Mouse (Mus musculus) kidney, postnatal 36 days (tissue): ENCODE measurements around the gene Clspn.

ENCODE experiments used
- DNase-seq, 2 experiments: peaks; one replicate each; pipeline ENCODE4 v3.0.0; 2021 to 2022; ENCODE audit warnings: mixed read lengths in 2 of 2

Gene Clspn

DNA sequence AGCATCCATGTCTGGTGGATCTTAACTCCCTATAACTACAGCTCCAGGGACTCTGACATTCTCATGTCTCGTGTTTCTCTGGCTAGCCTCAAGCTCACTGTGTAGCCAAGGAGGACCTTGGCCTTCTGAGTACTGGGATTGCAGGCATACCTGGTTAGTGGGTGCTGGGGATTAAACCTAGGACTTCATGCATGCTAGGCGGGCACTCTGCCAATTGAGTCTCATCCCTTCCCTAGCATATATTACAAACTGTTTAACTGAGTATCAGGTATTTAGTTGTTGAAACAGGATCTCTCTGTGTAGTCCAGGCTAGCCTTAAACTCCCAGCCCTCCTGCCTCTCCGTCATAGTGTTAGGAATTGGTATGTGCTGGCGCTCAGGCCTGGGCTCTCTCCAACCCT is 10.5 kb downstream of the Clspn start:
- peak; percentile 36 to 38 for DNase-seq

DNA sequence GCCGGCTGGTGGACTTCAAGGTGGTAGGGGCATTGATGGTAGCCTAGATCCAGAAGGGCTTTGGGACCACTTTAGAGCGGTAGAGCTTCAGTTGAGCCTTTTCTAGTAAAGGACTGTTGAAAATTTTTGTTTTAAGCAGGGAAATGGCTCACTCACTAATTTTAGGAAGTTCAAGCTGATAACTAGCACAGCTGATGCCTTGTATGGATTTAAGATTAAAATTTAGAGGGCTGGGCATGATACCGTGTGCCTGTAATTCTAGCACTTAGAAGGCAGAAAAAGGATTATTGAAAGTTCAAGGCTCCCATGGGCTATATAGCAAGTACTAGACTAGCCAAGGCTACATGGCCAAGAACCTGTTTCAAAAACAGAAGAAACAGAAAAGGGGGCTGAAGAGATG is 13.0 kb downstream of the Clspn start:
- no peak for DNase-seq

- DNase-seq: no peak
Observed at GRCm38 (mm10) chr4:126576281-126576680, 19.5 kb downstream of the Clspn start.

DNA sequence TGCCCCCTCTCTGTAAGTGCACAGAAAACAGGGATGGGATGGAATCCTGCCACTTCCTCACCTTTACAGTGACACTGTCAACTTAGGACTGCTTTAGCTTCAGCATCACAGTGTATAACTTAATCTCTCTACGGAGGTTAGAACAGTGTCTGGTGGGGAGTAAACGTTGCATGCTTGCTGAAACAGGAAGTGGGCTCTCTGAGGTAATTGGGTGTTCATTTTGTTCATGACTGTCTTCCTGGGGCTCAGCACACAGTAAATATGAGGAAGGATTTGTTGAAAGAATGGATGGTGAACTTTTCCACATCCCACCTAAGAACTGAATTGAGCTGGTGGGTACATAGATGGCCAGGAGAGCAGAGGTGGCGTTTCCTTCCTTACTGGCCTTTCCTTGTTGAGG is 21.2 kb downstream of the Clspn start:
- no peak for DNase-seq

DNA sequence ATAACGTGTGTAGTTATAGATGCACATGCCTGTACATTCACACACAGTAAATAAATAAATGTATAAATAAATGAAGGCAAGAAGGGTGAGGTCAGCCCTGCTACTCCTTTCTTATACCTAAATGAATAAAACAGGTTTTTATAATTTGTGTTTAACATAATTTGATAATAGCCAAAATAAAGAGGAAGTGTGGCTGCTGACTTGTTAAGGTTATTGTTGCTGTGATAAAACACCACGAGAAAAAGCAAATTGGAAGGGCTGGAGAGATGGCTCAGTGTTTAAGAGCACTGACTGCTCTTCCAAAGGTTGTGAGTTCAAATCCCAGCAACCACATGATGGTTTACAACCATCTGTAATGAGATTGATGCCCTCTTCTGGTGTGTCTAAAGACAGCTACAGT is 22.3 kb downstream of the Clspn start:
- no peak for DNase-seq

DNA sequence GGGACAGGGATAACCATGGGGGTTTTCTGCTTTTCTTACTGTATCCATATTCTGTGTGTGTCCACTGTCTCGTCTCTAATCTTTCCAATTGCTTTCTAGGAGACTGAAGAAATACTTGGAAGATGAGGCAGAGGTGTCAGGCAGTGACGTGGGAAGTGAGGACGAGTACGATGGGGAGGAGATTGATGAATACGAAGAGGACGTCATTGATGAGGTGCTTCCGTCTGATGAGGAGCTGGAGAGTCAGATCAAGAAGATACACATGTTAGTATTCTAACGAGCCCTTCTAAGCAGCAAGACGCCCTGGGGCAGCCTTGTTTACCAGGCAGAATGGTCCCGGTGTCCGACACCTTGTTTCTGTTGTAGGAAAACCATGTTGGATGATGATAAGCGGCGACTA is 29.0 kb downstream of the Clspn start:
- DNase-seq: no peak

GRCm38 (mm10) chr4:126592039-126592438 is 35.3 kb downstream of the Clspn start:
- no peak for DNase-seq

DNA sequence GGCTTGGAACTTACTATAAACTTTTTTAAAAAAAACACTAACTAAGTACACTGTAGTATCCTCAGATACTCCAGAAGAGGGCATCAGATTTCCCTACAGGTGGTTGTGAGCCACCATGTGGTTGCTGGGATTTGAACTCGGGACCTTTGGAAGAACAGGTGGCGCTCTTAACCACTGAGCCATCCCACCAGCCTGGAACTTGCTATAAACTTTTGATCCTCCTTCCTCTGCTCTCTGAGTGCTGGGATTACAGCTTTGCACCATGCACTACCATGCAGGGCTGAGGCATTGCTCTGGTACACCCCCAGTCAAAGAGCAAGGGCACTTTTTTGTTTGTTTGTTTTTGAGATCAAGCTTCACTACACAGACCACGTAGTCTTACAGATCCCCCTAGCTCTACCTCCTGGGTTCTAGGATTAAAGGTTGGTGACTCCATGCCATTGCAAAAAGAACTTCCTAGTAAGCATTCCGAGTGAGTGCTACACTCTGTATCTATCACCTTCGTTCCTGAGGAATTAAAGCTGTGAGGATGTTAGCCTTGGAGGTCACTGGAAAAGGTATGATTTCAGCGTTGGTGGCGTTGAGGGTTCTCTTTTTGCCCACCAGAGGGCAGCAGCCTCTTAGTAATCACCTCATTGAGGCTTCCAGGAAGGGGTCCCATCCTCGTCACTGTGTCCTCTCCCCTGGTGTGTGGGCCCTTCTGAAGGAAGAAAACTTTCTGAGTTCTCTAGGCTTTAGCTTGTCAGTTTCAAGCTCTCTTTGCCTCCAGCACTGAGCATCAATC is 43.4 kb downstream of the Clspn start:
- DNase-seq: peak; percentile 39 to 84

DNA sequence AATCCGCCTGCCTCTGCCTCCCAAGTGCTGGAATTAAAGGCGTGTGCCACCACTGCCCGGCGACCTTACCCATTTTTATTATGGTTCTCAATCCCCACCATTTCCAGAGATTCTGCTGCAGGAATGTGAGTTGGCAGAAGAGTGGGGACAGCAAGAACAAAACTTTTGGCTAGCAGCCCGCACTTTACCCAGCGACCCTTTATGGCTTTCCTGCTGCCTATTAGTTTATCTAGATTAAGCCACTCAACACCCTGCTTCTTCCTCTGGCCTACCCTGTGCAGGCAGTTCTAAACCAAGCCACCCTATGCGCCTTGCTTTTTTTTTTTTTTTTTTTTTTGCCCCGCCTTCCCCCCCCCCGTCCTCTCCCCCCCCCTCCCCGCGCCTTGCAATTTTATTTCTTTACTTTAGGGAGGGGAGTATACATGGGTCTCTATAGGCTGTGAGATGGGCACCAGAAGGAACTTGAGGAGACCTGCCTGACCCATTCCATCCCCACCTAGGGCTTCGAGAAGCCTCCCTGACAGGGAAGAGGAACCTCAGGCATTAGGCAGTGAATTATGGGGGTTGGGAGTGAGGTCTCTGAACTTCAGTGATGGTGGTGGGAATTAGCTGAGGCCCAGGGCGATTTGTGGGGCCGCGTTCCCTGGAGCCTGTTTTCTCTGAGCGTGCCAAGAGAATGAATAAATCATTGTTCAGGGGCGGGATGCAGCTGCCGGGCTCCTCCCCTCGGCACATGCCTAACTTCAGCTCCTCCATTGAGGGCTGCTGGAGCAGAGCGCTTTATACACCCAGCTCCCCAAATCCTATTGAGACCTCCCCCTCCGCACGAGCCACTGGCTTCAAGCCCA is 45.1 kb downstream of the Clspn start:
- peak; percentile 52 to 61 for DNase-seq

DNA sequence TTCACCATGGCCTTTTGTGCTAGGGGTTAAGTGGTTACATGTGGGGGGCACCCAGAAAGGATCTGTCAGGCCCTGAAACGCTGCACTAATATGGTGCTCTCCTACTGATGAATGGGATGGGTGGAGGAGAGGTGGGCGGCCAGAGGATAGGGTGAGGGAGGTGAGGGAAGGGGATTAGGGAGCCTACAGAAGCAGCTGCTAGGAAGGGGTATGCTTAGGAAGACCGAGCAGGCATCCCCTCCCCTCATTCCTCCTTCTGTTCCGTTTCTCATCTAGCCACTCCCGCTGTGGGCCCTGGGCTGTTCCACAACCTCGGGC is 45.7 kb downstream of the Clspn start:
- no peak for DNase-seq

- DNase-seq: no peak
Observed at GRCm38 (mm10) chr4:126604141-126604540, 47.4 kb downstream of the Clspn start.

DNA sequence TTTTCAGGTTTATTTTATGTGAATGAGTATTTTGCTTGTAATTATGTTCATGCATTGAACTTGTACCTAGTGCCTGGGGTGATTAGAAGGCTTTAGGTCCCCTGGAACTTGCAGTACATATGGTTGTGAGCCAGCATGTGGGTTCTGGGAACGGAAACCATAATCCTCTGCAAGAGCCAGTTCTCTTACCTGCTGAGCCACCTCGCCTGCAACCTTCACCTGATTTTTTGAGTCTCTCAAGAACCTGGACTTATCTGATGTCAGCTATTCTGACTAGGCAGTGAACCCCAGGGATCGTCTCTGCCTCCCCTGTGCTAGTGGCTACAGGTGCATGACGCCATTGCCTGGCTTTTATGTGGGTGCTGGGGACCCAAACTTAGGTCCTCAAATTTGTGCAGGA is 49.0 kb downstream of the Clspn start:
- DNase-seq: no peak

DNA sequence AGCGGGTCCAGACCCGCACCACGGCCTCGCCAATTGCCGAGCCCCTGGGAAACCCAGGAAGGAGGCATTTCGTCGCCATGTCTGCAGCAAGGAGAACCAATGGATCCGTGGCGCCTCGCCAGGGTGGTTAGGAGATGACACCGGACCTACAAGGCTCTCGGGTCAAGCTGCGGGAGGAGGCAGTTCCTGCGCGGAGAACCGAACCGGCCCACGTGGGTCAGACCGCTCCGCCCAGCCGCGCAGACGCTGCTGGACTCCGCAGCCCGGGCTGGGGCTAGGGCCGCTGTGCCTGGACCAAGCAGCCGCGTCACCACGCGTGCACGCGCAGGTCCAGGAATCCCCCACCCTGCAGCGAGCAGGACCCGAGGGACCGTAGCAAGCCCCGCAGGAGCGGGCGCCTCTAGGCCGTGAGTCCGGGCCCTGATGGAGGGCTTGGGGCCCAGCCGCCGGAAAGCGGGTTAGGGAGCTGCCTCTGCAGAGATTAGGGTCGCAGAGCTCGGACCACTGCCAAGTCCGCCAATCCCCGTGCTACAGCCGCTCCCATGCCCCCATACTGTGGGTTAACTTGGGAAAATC is 53.0 kb downstream of the Clspn start, which contains the start of gene 5730409E04Rik:
TSS of gene 5730409E04Rik (plus strand) at position 213 of the 576 bp plus-strand sequence.
- peak; percentile 89 to 91 for DNase-seq

DNA sequence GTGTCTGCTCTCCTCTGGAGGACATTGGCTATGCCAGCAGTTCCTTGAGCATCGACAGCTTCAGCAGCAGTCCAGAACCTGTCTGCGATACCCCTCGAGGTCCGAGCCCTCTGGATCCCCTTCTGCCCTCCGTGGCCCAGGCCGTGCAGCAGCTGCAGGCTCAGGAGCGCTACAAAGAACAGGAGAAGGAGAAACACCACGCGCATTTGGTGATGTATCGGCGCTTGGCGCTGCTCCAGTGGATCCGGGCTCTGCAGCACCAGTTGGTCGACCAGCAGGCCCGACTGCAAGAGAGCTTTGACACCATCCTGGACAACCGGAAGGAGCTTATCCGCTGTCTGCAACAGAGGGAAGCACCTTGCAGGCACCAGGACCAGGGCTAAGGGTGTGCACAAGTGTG is 55.3 kb downstream of the Clspn start:
- no peak for DNase-seq

GRCm38 (mm10) chr4:126616312-126616711 is 59.6 kb downstream of the Clspn start:
- no peak for DNase-seq

DNA sequence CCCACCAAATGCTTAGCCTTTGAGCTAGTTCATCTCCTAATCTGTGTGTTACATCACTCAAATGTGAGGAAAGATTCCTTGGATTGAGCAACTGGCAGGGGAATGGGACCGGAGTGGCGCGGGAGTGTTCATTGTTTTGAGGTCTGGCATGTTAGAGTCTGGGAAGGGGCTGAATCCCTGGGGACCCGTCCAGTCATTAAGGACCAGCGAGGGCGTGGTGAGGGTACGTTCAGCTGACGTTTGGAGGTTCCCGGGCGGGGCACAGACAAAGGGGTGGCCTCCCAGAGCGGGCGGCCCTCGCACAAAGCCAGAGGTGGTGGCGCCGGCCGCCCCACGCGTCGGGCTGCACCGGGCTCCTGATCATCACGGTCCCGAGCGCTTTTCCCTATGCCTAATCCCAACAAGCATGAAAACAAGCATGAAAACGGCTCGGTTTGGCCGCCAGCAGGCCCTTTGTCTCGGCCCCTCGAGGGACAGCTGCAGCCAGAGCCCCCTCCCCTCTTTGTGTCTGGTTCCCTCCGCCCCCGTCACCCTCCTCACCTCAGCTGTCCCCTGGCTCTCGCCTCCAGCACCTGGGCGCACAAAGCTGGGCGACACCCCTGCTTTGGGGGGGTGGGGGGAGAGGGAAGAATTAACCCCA is 63.1 kb downstream of the Clspn start:
- no peak for DNase-seq

- no peak for DNase-seq
Observed at GRCm38 (mm10) chr4:126620349-126620874, 63.7 kb downstream of the Clspn start.

GRCm38 (mm10) chr4:126627021-126627681 is 70.4 kb downstream of the Clspn start:
- DNase-seq: peak; percentile 26 to 54

DNA sequence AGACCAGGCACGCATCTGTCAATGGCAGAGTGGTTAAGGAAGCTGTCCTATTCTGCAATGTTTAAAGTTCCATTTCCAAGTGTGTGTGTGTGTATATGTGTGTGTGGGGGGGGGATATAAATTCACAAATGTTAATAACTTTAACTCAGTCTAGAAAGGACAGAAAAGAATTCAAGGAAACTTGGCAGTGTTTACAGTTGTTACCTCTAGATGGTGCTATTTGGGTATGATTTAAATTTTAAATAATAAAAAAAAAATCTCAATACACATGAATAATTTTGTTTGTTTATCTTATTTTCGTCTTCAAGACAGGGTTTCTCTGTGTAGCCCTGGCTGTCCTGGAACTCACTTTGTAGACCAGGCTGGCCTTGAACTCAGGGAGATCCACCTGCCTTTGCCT is 75.2 kb downstream of the Clspn start:
- DNase-seq: no peak

- DNase-seq: no peak
Observed at GRCm38 (mm10) chr4:126632668-126633067, 75.9 kb downstream of the Clspn start.

DNA sequence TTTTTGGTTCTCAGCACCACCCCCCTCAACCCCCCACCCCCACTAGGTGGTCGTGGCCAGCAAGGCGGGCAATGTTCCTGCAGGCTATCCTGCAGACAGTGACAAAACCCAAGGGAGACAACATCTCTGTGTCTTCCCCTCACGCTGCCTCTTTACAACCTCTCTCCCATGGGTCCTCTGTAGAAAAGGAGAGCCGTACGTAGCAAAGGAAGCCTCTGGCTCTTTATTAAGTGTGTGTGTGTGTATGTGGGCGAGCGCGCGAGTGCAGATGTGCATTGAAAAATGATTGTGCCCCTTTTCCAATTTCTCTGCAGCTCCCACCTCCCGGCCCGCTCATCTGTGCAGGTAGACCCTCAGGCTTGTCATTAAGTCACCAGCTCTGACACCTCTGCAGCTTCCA is 79.6 kb downstream of the Clspn start:
- no peak for DNase-seq

- DNase-seq: no peak
Observed at GRCm38 (mm10) chr4:126637446-126637845, 80.7 kb downstream of the Clspn start.
